Mouse (Mus musculus) MEL (cell line): ENCODE results near the gene Olfr631.

ENCODE experiments used
- BHLHE40 ChIP-seq: IDR thresholded peaks from 2 replicates; pipeline ENCODE4 v1.6.1; 2012; ENCODE audit warnings: low read depth, mild to moderate bottlenecking, inconsistent platforms, low read length, improper control_type of control experiment, borderline replicate concordance
- CTCF ChIP-seq, 3 experiments: IDR thresholded peaks in 2 of 3; conservative IDR thresholded peaks in 1 of 3; 2 replicates each; pipeline ENCODE4 v1.5.1; 2011 to 2012; ENCODE audit warnings: low read length in 3 of 3, low read depth in 2 of 3, mild to moderate bottlenecking in 2 of 3, improper control_type of control experiment in 1 of 3, inconsistent platforms in 1 of 3, mixed read lengths in 1 of 3, moderate library complexity in 1 of 3; ENCODE audit not compliant: control insufficient read depth in 1 of 3, insufficient read depth in 1 of 3, poor library complexity in 1 of 3, severe bottlenecking in 1 of 3
- EP300 ChIP-seq, 2 experiments: IDR thresholded peaks; 2 replicates each; pipeline ENCODE4 v1.6.1; 2011; ENCODE audit warnings: improper control_type of control experiment in 2 of 2, low read length in 2 of 2, low read depth in 1 of 2, mild to moderate bottlenecking in 1 of 2
- ETS1 ChIP-seq: IDR thresholded peaks from 2 replicates; pipeline ENCODE4 v1.6.1; 2012; ENCODE audit warnings: low read depth, mild to moderate bottlenecking, inconsistent platforms, low read length, improper control_type of control experiment, moderate library complexity
- GATA1 ChIP-seq: IDR thresholded peaks from 2 replicates; pipeline ENCODE4 v1.6.1; 2011; ENCODE audit warnings: low read depth, low read length, improper control_type of control experiment
- HCFC1 ChIP-seq: IDR thresholded peaks from 2 replicates; pipeline ENCODE4 v1.6.1; 2012; ENCODE audit warnings: low read depth, mild to moderate bottlenecking, inconsistent platforms, low read length, improper control_type of control experiment, moderate library complexity
- MXI1 ChIP-seq: IDR thresholded peaks from 2 replicates; pipeline ENCODE4 v1.6.1; 2011; ENCODE audit warnings: mild to moderate bottlenecking, low read depth, low read length, improper control_type of control experiment
- MYC ChIP-seq: IDR thresholded peaks from 2 replicates; pipeline ENCODE4 v1.6.1; 2011; ENCODE audit warnings: low read depth, mild to moderate bottlenecking, low read length, improper control_type of control experiment, moderate library complexity
- POLR2A ChIP-seq, 2 experiments: IDR thresholded peaks; 2 replicates each; pipeline ENCODE4 v1.6.1; 2011 to 2012; ENCODE audit warnings: low read length in 2 of 2, mild to moderate bottlenecking in 2 of 2, control low read depth in 1 of 2, improper control_type of control experiment in 1 of 2, low read depth in 1 of 2, moderate library complexity in 1 of 2; ENCODE audit not compliant: control insufficient read depth in 1 of 2, insufficient read depth in 1 of 2, poor library complexity in 1 of 2
- SMC3 ChIP-seq: IDR thresholded peaks from 2 replicates; pipeline ENCODE4 v1.6.1; 2011; ENCODE audit warnings: low read depth, low read length, improper control_type of control experiment
- ZC3H11A ChIP-seq: IDR thresholded peaks from 2 replicates; pipeline ENCODE4 v1.6.1; 2012; ENCODE audit warnings: low read depth, mild to moderate bottlenecking, inconsistent platforms, low read length, improper control_type of control experiment

GRCm38 (mm10) chr7:103928525-103928924 lies at the start of gene Olfr631:
- TF ChIP-seq CTCF (IDR thresholded peaks at IDR 0.05 in 2 of 3, conservative IDR thresholded peaks at IDR 0.05 in 1 of 3; ENCODE audit: control insufficient read depth in 1 of 3, insufficient read depth in 1 of 3, low read depth in 2 of 3, low read length in 3 of 3, poor library complexity in 1 of 3, severe bottlenecking in 1 of 3): no peak
- TF ChIP-seq EP300 (IDR thresholded peaks at IDR 0.05; ENCODE audit: low read depth in 1 of 2, low read length in 2 of 2): no peak
- TF ChIP-seq POLR2A (IDR thresholded peaks at IDR 0.05; ENCODE audit: control insufficient read depth in 1 of 2, insufficient read depth in 1 of 2, low read depth in 1 of 2, low read length in 2 of 2, poor library complexity in 1 of 2): no peak
- no peak for TF ChIP-seq MXI1
- no peak for TF ChIP-seq ETS1
- no peak for TF ChIP-seq HCFC1
- TF ChIP-seq GATA1: no peak
- TF ChIP-seq SMC3: no peak
- no peak for TF ChIP-seq BHLHE40
- no peak for TF ChIP-seq ZC3H11A
- no peak for TF ChIP-seq MYC
